Mouse (Mus musculus): ENCODE data around the gene Get4.
A peak's percentile ranks its signal among the peaks of the same experiment; 100 is the strongest.

Get4 gene

GRCm38 (mm10) chr5:139243384-139243783, 8.7 kb upstream of the Get4 start:
- no peak for DNase-seq

- no peak for DNase-seq
These were observed 4.4 kb upstream of the Get4 start for GRCm38 (mm10) chr5:139247767-139248166.

DNA sequence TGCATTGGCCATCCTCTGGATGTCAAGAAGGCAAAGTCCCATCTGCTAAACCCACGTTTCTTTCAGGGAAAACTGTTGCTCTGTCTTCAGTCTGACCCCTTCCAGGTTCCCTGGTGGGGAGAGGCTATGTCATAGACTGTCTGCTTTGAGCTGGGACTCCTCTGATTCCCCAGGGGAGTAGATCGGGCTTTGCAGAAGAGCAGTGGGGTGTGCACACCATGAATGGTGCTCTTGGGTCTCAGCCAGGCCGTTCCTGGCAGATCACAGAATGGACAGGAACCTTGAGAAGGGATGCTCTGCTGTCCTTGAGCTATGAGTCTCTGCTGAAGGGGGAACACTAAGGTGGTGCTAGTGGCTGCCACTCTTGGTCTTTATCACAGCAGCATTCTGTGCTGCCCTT, 3.3 kb upstream of the Get4 start:
- DNase-seq, result no peak

DNA sequence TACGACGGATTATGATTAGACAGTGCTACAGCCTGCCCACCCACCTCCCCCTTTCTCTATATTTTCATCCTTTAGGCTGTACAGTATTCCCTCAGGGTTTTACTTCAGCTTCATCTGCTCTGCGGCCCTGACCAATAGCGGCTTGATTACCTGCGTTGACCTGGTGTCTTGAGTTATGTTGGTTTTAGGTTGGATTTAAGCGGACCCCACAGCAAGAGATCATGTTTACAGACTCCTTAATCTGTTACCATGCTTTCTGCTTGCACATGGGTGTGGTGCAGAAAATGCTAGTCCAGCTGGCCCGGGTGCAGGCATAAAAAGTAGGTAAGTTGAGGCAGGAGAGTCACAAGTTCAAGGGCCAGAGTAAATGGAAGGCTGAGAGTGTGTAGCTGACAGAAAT, 845 bp upstream of the Get4 start:
- DNase-seq, result no peak

DNA sequence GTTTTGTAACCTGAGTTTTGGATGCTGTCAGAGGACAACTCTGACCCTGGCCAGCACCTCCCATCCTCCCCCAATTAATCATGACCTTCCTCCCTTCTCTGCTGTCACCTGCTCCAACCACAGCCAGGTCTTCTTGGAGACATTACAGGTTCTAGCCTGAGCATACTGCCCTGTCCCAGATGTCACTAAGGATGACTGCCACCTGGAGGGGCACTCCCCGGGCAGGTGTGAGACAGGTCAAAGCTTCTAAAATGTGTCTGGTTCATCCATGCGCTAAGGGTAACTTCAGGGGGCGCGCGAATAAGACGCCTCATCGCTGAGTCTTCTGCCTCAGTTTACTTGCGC, 416 bp upstream of the Get4 start:
- DNase-seq, result no peak

DNA sequence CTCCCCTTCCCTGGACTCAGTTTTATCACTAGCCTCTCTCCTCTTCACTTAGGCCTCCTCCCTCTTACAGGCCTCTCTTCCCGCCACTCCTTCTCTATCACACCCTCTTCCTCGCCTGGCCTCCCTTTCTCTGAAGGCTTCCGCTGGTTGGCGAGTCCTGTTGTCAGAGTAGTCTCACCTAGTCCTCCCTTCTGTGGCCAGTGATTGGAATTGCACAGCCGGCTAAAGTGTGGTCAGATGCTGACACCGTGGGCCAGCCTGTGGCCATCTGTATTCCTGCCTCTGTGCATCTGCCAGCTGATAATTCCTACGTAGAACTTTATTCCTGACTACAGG, 754 bp downstream of the Get4 start:
- no peak for DNase-seq

DNA sequence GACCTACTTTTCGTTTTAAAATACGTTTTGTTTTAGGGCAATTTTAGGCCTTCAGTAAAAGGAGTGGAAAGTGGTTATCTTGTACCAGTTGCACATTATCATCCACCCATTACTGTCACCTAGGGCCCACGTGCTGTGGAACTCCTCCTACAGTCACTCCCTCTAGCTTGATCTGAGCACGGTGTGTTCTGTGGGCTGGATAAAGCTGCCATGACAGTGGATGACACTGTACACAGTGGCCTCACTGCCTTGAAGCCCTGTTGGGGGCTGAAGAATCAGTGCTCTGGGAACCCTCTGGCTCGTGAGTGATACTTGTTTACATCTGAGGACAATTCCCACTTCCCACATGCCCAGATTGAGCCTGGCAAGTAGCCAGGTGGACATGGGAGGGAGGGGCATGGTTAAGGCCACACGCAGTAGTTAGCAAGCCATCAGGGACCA, 1.2 kb downstream of the Get4 start:
- peak; percentile 59 for DNase-seq

- DNase-seq, result no peak
These were observed 2.8 kb downstream of the Get4 start for GRCm38 (mm10) chr5:139254938-139255337.

- DNase-seq, result no peak
These were observed 3.7 kb downstream of the Get4 start for GRCm38 (mm10) chr5:139255777-139256176.

GRCm38 (mm10) chr5:139256211-139256765, 4.2 kb downstream of the Get4 start:
- DNase-seq, result no peak

- no peak for DNase-seq
These were observed 5.1 kb downstream of the Get4 start for GRCm38 (mm10) chr5:139257265-139257664.

- no peak for DNase-seq
These were observed 5.7 kb downstream of the Get4 start for GRCm38 (mm10) chr5:139257818-139258217.

DNA sequence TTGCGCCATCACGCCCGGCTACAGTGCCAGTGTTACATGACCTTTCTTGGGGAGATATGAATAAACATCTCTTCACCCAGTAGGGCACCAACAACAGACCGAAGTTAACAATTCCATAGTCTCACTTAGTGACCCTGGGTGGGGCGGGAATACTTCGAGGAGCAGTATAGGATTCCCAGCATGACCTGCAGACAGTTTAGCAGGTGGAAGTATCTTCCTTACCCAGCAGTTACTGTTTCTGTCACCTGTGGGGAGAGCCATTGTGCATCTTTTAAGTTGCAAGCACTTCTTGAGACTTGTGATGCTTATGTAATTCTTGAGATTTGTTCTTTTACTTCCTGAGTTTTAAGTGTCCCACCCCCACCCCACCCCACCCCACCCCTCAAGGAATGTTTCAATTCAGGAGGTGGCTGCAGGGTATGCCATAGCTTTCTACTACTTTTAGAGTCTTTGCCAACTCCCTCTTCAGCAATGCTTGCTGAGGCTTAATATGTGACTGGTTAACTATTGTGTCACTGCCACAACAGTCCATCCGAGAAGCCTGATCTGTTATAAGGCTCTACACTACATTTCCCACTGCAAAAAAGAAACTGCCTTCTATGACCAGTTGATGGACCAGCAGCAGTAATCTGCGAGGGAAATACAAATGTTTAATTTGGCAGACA, 6.4 kb downstream of the Get4 start:
- no peak for DNase-seq

DNA sequence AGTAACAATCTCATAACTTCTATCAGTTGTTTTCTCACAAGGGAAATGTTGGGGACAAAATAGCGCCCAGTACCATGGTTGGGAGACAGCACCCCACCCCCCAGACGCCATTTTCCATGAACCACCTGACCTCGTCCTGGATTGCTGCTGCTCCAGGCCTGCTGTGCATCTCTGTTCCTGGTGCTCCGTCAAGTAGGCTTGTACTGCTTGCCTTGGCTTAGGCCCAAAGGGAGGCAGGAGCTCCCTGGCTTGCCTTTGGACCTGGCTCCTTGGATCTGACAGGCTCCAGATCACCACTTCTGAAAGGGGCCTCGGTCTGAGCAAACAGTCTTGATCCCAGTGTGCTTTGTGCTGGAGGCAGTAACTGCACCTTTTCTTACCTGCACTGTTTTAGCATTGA, 7.7 kb downstream of the Get4 start:
- peak; percentile 73 for DNase-seq

- no peak for DNase-seq
These were observed 9.3 kb downstream of the Get4 start for GRCm38 (mm10) chr5:139261403-139261802.

- no peak for DNase-seq
These were observed 15.5 kb downstream of the Get4 start for GRCm38 (mm10) chr5:139267661-139268060.

DNA sequence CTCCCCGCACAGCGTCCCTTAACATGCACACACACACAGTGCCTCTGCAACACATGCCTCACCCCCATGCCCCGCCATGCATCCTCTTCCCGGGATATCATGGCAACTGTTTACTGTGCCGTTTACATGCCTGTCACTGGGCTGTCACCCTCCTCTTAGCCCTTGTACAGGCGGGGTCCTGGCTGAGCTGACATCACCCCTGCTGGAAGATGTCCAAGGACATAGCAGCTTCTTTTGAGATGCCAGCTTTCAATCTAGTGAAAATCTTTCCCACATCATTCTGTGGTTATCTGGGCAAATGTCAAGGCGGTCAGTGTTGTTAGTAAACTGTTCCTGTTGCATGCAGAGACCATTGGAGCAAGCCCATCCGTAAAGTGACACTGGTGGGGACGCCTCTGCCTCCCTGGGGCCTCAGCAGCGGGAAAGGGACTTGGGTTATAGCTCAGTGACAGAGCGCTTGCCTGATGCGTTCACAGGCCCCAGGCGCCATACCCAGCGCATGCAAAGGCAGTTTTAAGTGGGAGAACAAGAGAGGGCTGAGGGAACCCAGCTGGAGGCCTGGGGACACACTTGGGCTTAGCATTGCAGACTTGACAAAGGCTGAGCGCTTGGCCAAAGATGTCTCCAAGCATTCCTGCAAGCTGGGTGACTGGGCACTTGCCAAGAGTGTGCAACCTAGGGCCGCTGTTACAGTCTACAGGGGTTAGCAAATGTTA, 18.8 kb downstream of the Get4 start:
- peak; percentile 60 for DNase-seq

DNA sequence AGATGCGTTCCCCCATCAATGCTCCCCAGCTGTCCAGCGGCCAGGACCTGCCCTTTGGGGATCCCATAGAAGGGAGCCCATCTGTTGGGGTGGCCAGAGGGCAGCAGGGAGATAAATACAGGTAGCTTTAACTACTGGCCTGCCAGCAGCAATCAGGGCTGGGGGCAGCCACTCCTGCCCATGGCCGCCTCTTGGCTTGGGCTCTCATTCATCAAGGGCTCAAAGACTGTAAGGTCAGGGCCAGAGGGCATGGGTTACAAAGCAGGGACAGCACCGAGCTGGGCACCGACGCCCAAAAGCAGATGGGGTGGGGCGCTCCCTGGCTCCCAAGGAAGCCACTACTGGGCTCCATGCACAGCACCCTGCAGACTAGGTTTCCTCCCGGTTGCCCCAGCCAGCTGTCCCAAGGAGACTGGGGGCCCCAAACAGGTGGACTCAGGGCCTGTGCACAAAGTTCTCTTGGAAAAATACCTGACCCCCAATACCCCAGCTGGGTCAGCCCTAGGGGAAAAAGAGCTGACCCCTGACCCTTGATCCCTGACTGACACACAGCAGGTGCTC, 19.9 kb downstream of the Get4 start:
- DNase-seq, result no peak

GRCm38 (mm10) chr5:139277287-139277686, 25.2 kb downstream of the Get4 start:
- DNase-seq, result no peak

DNA sequence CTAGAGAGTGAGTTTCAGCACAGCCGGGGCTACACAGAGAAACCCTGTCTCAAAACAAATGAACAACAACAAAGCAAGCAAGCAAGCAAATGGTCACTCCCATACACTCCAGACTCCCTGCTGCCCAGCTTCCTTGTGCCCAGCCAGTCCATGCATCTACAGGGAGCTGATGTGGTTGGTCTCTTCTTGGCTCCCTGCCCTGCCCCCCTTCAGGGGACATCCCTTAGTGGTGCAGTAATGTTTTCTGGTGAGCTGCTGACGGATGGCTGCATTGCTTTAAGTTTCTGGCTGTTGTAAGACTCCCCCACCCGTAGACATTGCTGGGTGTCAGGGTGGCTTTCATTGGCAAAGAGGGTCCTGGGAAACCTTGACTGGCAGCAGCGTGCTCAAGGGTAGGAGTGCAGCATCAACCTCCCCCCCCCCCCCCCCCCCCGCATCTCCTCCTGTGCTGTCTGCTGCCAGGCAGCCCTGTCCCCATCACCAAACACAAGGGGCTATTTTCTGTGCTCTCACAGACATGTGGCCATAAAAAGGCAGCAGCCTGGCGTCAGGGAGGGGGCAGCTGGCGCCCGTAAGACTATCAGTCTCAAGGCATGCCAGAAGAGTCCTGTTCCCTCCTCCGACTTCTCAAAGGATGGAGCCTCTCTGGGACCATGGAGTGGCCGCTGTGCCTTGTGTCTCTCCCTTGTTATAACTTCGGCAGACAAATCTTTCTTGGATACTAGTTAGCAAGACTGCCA, 29.4 kb downstream of the Get4 start:
- DNase-seq, result no peak

DNA sequence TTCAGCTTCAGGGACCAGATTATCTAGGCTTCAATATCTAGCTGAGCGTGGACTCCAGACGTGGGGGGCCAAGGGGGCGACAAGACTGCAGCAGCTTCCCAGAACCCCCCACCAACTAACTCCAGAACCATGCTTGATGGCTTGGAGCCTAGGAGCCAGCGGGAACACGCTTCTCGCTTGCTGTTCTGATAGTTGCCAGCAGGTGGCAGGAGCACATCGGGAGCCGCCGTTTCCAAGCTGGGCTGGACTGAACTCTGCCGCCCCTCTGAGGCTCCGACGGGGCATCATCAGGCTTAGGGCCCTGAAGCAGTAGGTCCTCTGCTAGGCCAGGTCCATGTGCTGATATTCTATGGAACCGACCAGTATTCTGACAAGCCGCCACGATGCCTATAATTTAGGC, 30.1 kb downstream of the Get4 start:
- peak; percentile 92 for DNase-seq

DNA sequence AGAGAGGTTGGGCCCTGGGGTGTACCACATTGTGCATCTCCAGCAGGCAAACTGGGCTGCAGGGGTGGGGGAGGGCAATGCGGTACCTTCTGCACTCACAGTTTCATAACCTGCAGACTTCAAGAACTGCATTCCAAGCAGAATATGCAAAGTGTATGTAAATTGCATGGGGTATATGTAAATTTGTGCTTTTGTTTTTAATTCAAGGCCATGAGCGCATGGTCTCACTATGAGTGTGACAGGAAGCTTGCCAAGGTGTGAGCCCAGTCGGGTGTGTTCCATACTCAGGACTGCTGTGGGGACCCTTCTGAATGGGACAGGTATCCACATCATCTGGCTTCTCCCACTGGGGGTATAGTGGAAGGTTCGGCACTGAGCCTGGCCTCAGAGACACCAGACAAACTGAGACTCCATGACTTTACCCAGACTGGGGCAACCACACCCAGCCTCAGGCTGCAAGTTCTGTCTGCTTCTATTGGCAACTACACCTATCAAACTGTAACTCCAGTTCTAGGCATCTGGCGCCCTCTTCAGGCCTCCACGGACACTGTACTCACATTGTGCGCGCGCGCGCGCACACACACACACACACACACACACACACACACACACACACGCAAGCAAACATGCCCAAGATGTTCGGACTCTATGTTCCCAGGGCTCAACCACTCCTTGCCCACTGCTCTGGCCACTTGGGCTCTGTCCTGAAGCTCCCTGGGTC, 31.5 kb downstream of the Get4 start:
- no peak for DNase-seq

All from lung, postnatal 36 days (tissue).